Mouse (Mus musculus) limb, embryonic 14.5 days (tissue): ENCODE results near the gene Macrod1. TPM values are rescaled to one million over a fixed set of nuclear protein-coding genes. Genes with fewer than 3 reads are reported as not detected.
A peak's percentile ranks its signal among the peaks of the same experiment; 100 is the strongest.

Source experiments
- ATAC-seq: fragments of 200-750 bp; cut with Nextera tagmentation; 2 replicates; pipeline ENCODE4 v1.8.0; 2017; ENCODE audit warnings: low read depth, moderate number of reproducible peaks, moderate TSS enrichment; ENCODE audit not compliant: low FRiP score
- DNase-seq: peaks from one replicate; pipeline ENCODE4 v3.0.0-alpha.2; 2015; ENCODE audit warnings: low spot score
- H3K27ac ChIP-seq: fragments of 300-500 bp; sonication (generic); replicated peaks from 2 replicates; pipeline ENCODE4 v1.5.1; 2014; ENCODE audit warnings: low read depth, mild to moderate bottlenecking, low read length, moderate library complexity, mixed read lengths
- H3K27me3 ChIP-seq: fragments of 300-500 bp; sonication (generic); 2 replicates; pipeline ENCODE4 v1.6.1; 2014; ENCODE audit warnings: low read length, mixed read lengths; ENCODE audit not compliant: control insufficient read depth, insufficient read depth
- H3K36me3 ChIP-seq: fragments of 300-500 bp; sonication (generic); 2 replicates; pipeline ENCODE4 v1.6.1; 2014; ENCODE audit warnings: mild to moderate bottlenecking, low read length, moderate library complexity, mixed read lengths; ENCODE audit not compliant: control insufficient read depth, insufficient read depth
- H3K4me1 ChIP-seq: fragments of 300-500 bp; sonication (generic); 2 replicates; pipeline ENCODE4 v1.6.1; 2014; ENCODE audit warnings: antibody characterized with exemption, low read length, mixed read lengths; ENCODE audit not compliant: control insufficient read depth, insufficient read depth
- H3K4me2 ChIP-seq: fragments of 300-500 bp; sonication (generic); replicated peaks from 2 replicates; pipeline ENCODE4 v1.6.1; 2014; ENCODE audit warnings: low read depth, mild to moderate bottlenecking, low read length, moderate library complexity; ENCODE audit not compliant: severe bottlenecking
- H3K4me3 ChIP-seq: fragments of 300-500 bp; sonication (generic); replicated peaks from 2 replicates; pipeline ENCODE4 v1.5.1; 2014; ENCODE audit warnings: low read length
- H3K9ac ChIP-seq: fragments of 300-500 bp; sonication (generic); 2 replicates; pipeline ENCODE4 v1.6.1; 2014; ENCODE audit warnings: mild to moderate bottlenecking, low read depth, low read length, moderate library complexity; ENCODE audit not compliant: severe bottlenecking
- H3K9me3 ChIP-seq: fragments of 300-500 bp; sonication (generic); 2 replicates; pipeline ENCODE4 v1.6.1; 2016; ENCODE audit warnings: low read length; ENCODE audit not compliant: control insufficient read depth
- POLR2A ChIP-seq: fragments of 200-500 bp; IDR thresholded peaks from 2 replicates; pipeline ENCODE4 v1.8.0; 2012; ENCODE audit warnings: inconsistent platforms, mild to moderate bottlenecking, moderate library complexity, borderline replicate concordance; ENCODE audit not compliant: insufficient read depth, insufficient read length; ENCODE audit errors: extremely low read depth
- WGBS: fragments of 180-500 bp; shearing (Covaris S2); extraction: QIAGEN DNeasy Blood & Tissue Kit; methylation state at CpG from one replicate; pipeline ENCODE4 v1.1.7; 2014; 5-methylcytosine and 5-hydroxymethylcytosine counted together
- polyA plus RNA-seq, 2 experiments: library from polyadenylated mRNA; depleted of rRNA in 1 of 2; stranded (reverse) in 1 of 2; unstranded in 1 of 2; fragments of >200 nt; fragmentation: Nextera tagmentation in 1 of 2; extraction: Ambion mirVana in 1 of 2; gene quantifications; 2 replicates each; pipeline versions ENCODE4 v1.2.1 to v1.2.3; 2012 to 2014

The Macrod1 gene
- polyA plus RNA-seq, 2 experiments = 19.7 to 24.6 TPM

GRCm38 (mm10) chr19:7103349-7103992 is 46.9 kb downstream of the Macrod1 start:
- H3K9ac ChIP-seq = peak overlapping the region; percentile 28
- H3K4me1 ChIP-seq = peaks cover 23% of the 10 kb centered on the region
- DNase-seq = peak; percentile 70
- TF ChIP-seq POLR2A = no peak
- H3K4me3 ChIP-seq = no peak overlapping the region
- WGBS = 55% methylated on average over 4 of the region's 4 CpGs
- H3K4me2 ChIP-seq = peak overlapping the region; percentile 39
- no peak overlapping the region; the same call in 1 of the 2 replicates for H3K27ac ChIP-seq
- H3K36me3 ChIP-seq = no peaks in the 10 kb centered on the region
- H3K9me3 ChIP-seq = no peaks in the 10 kb centered on the region
- no peaks in the 10 kb centered on the region for H3K27me3 ChIP-seq
- ATAC-seq = peak; percentile 48; the same call in 1 of the 2 replicates

- no peak for TF ChIP-seq POLR2A
- no peaks in the 10 kb centered on the region for H3K27me3 ChIP-seq
- no peaks in the 10 kb centered on the region for H3K36me3 ChIP-seq
- no peaks in the 10 kb centered on the region for H3K9me3 ChIP-seq
- peak; percentile 65 for DNase-seq
- peak overlapping the region; percentile 39 for H3K4me2 ChIP-seq
- peak overlapping the region; percentile 28 for H3K9ac ChIP-seq
- no peak overlapping the region for H3K27ac ChIP-seq
- peaks cover 23% of the 10 kb centered on the region for H3K4me1 ChIP-seq
- H3K4me3 ChIP-seq = no peak overlapping the region
- 7% methylated on average over 19 of the region's 19 CpGs for WGBS
- peak; percentile 66; the same call in 1 of the 2 replicates for ATAC-seq
Observed at GRCm38 (mm10) chr19:7103993-7104401, 47.4 kb downstream of the Macrod1 start.

GRCm38 (mm10) chr19:7105544-7105943 is 48.9 kb downstream of the Macrod1 start, which contains the start of gene Flrt1:
Flrt1 (minus strand) TSS chr19:7105729.
- no peak within 1 kb of the TSS for H3K27ac ChIP-seq
- no peaks in the 10 kb centered on the region for H3K36me3 ChIP-seq
- no peak within 1 kb of the TSS for H3K4me2 ChIP-seq
- ATAC-seq (no peak), DNase-seq (no peak)
- TF ChIP-seq POLR2A = no peak
- no peak within 1 kb of the TSS; the same call in 1 of the 2 replicates for H3K9ac ChIP-seq
- H3K9me3 ChIP-seq = no peaks in the 10 kb centered on the region
- peaks cover 32% of the 10 kb centered on the region for H3K4me1 ChIP-seq
- H3K4me3 ChIP-seq = no peak within 1 kb of the TSS
- 53% methylated on average over 9 of the region's 9 CpGs for WGBS
- no peaks in the 10 kb centered on the region for H3K27me3 ChIP-seq

DNA sequence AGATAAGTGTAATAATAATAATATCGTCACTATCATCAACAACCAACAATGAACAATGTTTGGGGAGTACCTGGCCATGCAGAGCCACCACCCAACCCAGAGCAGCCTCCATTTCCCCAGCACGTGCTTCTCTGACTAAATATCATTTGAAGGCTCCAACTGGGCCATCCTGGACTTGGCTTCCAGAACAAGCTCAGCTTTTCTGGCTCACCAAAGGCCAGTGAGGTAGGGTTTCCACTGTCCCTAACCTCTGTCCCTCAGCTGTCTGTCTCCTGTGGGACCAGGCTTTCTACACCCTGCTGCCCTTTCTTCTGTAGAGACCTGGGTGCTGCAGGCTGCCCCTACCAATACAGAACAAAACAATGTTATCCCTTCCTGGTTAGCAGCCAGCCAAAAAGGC is 50.0 kb downstream of the Macrod1 start:
- H3K27ac ChIP-seq = no peak overlapping the region
- no peaks in the 10 kb centered on the region for H3K36me3 ChIP-seq
- ATAC-seq (no peak), DNase-seq (no peak)
- H3K4me1 ChIP-seq = peaks cover 39% of the 10 kb centered on the region
- WGBS = 94% methylated on average over 2 of the region's 2 CpGs
- no peak overlapping the region for H3K4me3 ChIP-seq
- no peak for TF ChIP-seq POLR2A
- H3K4me2 ChIP-seq = no peak overlapping the region
- no peak overlapping the region for H3K9ac ChIP-seq
- H3K27me3 ChIP-seq = no peaks in the 10 kb centered on the region
- H3K9me3 ChIP-seq = no peaks in the 10 kb centered on the region

DNA sequence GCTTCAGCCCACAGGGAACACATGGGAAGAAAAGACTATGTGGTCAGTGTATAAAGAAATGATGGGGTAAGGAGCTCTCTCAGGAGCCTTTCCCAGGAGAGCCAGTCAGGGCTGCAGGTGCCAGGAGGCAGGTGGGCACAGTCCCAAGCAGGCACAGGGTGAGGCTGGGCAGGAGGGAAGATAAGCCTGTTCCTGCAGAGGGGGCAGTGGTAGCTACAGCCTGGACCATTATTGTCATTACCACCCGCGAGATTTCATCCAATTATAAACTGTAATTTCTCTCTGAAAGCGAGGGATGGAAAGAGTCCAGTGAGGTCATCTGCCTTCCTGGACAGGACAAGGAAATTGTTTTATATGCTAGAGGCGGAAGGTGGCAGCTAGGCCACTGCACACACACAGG is 50.6 kb downstream of the Macrod1 start:
- H3K4me2 ChIP-seq = no peak overlapping the region
- peaks cover 41% of the 10 kb centered on the region for H3K4me1 ChIP-seq
- TF ChIP-seq POLR2A = no peak
- no peaks in the 10 kb centered on the region for H3K36me3 ChIP-seq
- H3K27me3 ChIP-seq = no peaks in the 10 kb centered on the region
- no peak overlapping the region for H3K27ac ChIP-seq
- no peak overlapping the region for H3K4me3 ChIP-seq
- H3K9ac ChIP-seq = no peak overlapping the region
- no peak for DNase-seq
- ATAC-seq = no peak
- WGBS = 89% methylated on average over 4 of the region's 4 CpGs
- no peaks in the 10 kb centered on the region for H3K9me3 ChIP-seq
